Mouse (Mus musculus) liver, embryonic 15.5 days (tissue): ENCODE data around the gene Ddx25. TPM values are rescaled to one million over a fixed set of nuclear protein-coding genes. Genes with fewer than 3 reads are reported as not detected.

Experiments
- ATAC-seq: fragments of 200-750 bp; cut with Nextera tagmentation; 2 replicates; pipeline ENCODE4 v1.8.0; 2017; ENCODE audit warnings: moderate number of reproducible peaks, mild to moderate bottlenecking, moderate library complexity; ENCODE audit not compliant: insufficient read depth
- H3K27ac ChIP-seq: fragments of 300-500 bp; sonication (generic); replicated peaks from 2 replicates; pipeline ENCODE4 v1.5.1; 2015; ENCODE audit warnings: mild to moderate bottlenecking, inconsistent platforms
- H3K27me3 ChIP-seq: fragments of 300-500 bp; sonication (generic); 2 replicates; pipeline ENCODE4 v1.6.1; 2015; ENCODE audit warnings: mild to moderate bottlenecking, inconsistent platforms
- H3K36me3 ChIP-seq: fragments of 300-500 bp; sonication (generic); replicated peaks from 2 replicates; pipeline ENCODE4 v1.6.1; 2015; ENCODE audit warnings: moderate library complexity, mild to moderate bottlenecking, inconsistent platforms
- H3K4me1 ChIP-seq: fragments of 300-500 bp; sonication (generic); replicated peaks from 2 replicates; pipeline ENCODE4 v1.6.1; 2015; ENCODE audit warnings: inconsistent platforms
- H3K4me2 ChIP-seq: fragments of 300-500 bp; sonication (generic); 2 replicates; pipeline ENCODE4 v1.6.1; 2015; ENCODE audit warnings: moderate library complexity, mild to moderate bottlenecking, inconsistent platforms
- H3K4me3 ChIP-seq: fragments of 300-500 bp; sonication (generic); replicated peaks from 2 replicates; pipeline ENCODE4 v1.5.1; 2015; ENCODE audit warnings: mild to moderate bottlenecking, inconsistent platforms
- H3K9ac ChIP-seq: fragments of 300-500 bp; sonication (generic); 2 replicates; pipeline ENCODE4 v1.6.1; 2015; ENCODE audit warnings: moderate library complexity, mild to moderate bottlenecking, inconsistent platforms
- H3K9me3 ChIP-seq: fragments of 300-500 bp; sonication (generic); replicated peaks from 2 replicates; pipeline ENCODE4 v1.6.1; 2016; ENCODE audit warnings: inconsistent platforms
- WGBS: fragments of 180-500 bp; shearing (Covaris S2); methylation state at CpG from one replicate; pipeline ENCODE4 v1.1.7; 2015; ENCODE audit warnings: mixed read lengths; ENCODE audit not compliant: insufficient replicate concordance; 5-methylcytosine and 5-hydroxymethylcytosine counted together
- polyA plus RNA-seq: library from polyadenylated mRNA; unstranded; fragments of >200 nt; fragmentation: Nextera tagmentation; extraction: Ambion mirVana; gene quantifications from 2 replicates; pipeline ENCODE4 v1.2.1, GENCODE M21; 2015

The Ddx25 gene
- polyA plus RNA-seq, 1 experiment from 2014 or later: 0.14 TPM

DNA sequence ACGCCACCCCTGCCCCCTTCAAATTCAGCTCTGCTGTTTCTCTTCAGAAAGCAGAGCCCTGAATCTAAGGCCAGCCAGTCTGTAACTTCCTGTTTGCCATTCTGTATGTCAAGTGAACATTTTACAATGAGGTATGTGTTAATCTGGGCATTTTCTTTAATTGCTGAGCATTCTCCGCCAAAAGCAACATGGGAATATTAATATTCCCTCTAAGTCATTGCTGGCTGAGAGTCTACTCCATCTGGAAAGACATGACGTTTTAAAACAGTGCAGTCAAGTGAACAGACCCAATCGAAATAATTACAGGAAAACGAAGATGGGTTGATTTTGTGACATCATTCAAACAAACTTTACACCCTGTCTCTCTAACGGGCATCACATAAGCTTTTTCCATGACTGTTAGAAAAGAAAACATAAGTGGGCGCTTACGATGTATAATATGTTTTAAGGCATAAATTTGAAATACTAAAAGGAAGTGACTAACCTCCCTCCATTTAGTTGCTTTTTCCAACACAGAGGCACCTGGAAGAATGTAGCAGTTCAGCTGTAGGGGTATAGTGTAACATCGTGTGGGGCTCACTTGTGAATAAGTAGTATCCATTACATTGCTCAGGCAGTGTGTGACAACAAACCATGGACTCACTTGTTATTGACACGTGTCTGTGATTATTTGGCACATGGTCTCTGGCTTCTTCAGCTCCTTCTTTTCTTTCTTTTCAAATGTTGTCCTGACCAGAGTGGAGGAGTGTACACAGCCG, 67.0 kb downstream of the Ddx25 start:
- H3K27ac ChIP-seq: no peak overlapping the region
- no peaks in the 10 kb centered on the region for H3K4me1 ChIP-seq
- H3K36me3 ChIP-seq: no peaks in the 10 kb centered on the region
- WGBS: 62% methylated on average over 11 of the region's 11 CpGs
- H3K9me3 ChIP-seq: no peaks in the 10 kb centered on the region
- H3K4me3 ChIP-seq: no peak overlapping the region
- no peak for ATAC-seq
- no peak overlapping the region for H3K9ac ChIP-seq
- H3K4me2 ChIP-seq: no peak overlapping the region
- no peaks in the 10 kb centered on the region for H3K27me3 ChIP-seq

DNA sequence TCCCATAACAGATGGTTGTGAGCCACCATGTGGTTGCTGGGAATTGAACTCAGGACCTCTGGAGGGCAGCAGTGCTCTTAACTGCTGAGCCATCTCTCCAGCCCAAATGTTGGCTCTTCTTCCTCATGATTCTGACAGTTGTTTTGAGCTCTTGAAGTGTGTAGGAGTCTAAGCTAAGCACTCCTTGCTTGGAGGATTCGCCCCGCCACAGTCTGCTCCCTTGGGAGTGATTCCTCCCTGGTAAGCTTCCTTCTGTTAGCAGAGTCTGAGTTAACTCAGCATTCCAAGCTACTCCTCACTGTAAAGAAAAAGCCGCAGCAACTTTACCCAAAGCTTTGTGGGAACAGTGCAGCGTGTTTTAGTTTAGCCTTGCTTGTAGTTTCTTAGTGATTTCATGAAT, 69.8 kb downstream of the Ddx25 start:
- WGBS: 76% methylated on average over 4 of the region's 4 CpGs
- Histone ChIP-seq H3K36me3 (no peaks in the 10 kb centered on the region), H3K27me3 (no peaks in the 10 kb centered on the region), H3K4me1 (no peaks in the 10 kb centered on the region), H3K4me3 (no peak overlapping the region), H3K9ac (no peak overlapping the region), H3K9me3 (no peaks in the 10 kb centered on the region), H3K27ac (no peak overlapping the region), H3K4me2 (no peak overlapping the region)
- ATAC-seq: no peak

Other genes with a start within 250 kb of the Ddx25 start
- gene Cdon, start 137.4 kb downstream of the Ddx25 start, polyA plus RNA-seq: 0.28 and 0.51 TPM in 2 replicates
- not detected in 2 replicates for gene Gm1113, start 40.3 kb downstream of the Ddx25 start, polyA plus RNA-seq
- gene Pus3, start 67 bp upstream of the Ddx25 start, polyA plus RNA-seq: 6.0 and 6.4 TPM in 2 replicates
- gene Pate2, start 11.8 kb upstream of the Ddx25 start, polyA plus RNA-seq: 0.09 and 0.26 TPM in 2 replicates
- 8.9 TPM in 2 replicates for gene Hyls1, start 11.9 kb upstream of the Ddx25 start, polyA plus RNA-seq
- gene Pate4, start 53.4 kb upstream of the Ddx25 start, polyA plus RNA-seq: not detected in 2 replicates
- not detected in 2 replicates for gene Pate3, start 89.7 kb upstream of the Ddx25 start, polyA plus RNA-seq
- not detected in 2 replicates for gene Pate1, start 128.9 kb upstream of the Ddx25 start, polyA plus RNA-seq
- gene Gm17677, start 182.5 kb upstream of the Ddx25 start, polyA plus RNA-seq: not detected in 2 replicates
- gene Gm17727, start 219.6 kb upstream of the Ddx25 start, polyA plus RNA-seq: not detected in 2 replicates
- gene Gm27235, start 231.6 kb upstream of the Ddx25 start, polyA plus RNA-seq: not detected in 2 replicates
- gene D730048I06Rik, start 231.6 kb upstream of the Ddx25 start, polyA plus RNA-seq: not detected in 2 replicates